Mouse (Mus musculus) activated CD4-positive, CD25-positive, alpha-beta regulatory T cell, adult 4 months (primary cell): ENCODE data around the gene Rock2. TPM values are rescaled to one million over a fixed set of nuclear protein-coding genes. Genes with fewer than 3 reads are reported as not detected.
"Not testable (repeated sequence)": the region's sequence is repeated elsewhere in the genome, so short reads cannot be mapped to it uniquely, and the experiment has no call there.

ENCODE experiments used
- ATAC-seq: one replicate; pipeline ENCODE4 v1.8.0; 2017
- polyA plus RNA-seq, 2 experiments: library from polyadenylated mRNA; unstranded; fragments of 100-300 nt; shearing (Covaris generic); gene quantifications; one replicate each; pipeline ENCODE4 v1.2.1; 2017

The Rock2 gene
- polyA plus RNA-seq, 2 experiments from 2014 or later = 10.8 to 11.3 TPM

GRCm38 (mm10) chr12:17001211-17001610, 106.5 kb downstream of the Rock2 start:
- no peak for ATAC-seq

GRCm38 (mm10) chr12:17009466-17009865, 114.8 kb downstream of the Rock2 start:
- ATAC-seq = no peak

- ATAC-seq = peak; percentile 83
Measured at GRCm38 (mm10) chr12:17011100-17011870, 116.6 kb downstream of the Rock2 start, which contains the start of gene 2410004P03Rik. 2410004P03Rik (minus strand) TSS chr12:17011727.

- no peak for ATAC-seq
Measured at GRCm38 (mm10) chr12:17012067-17012899, 117.6 kb downstream of the Rock2 start.

- ATAC-seq = no peak
Measured at GRCm38 (mm10) chr12:17015711-17016110, 121.0 kb downstream of the Rock2 start.

- ATAC-seq = peak; percentile 79
Measured at GRCm38 (mm10) chr12:17018468-17018867, 123.8 kb downstream of the Rock2 start.

- ATAC-seq = not testable (repeated sequence)
Measured at GRCm38 (mm10) chr12:17021125-17021524, 126.4 kb downstream of the Rock2 start.

- peak; percentile 47 for ATAC-seq
Measured at GRCm38 (mm10) chr12:17022145-17022544, 127.5 kb downstream of the Rock2 start.

GRCm38 (mm10) chr12:17024554-17025110, 129.9 kb downstream of the Rock2 start:
- no peak for ATAC-seq

GRCm38 (mm10) chr12:17032694-17033463, 138.2 kb downstream of the Rock2 start:
- peak; percentile 86 for ATAC-seq

GRCm38 (mm10) chr12:17033464-17033841, 138.8 kb downstream of the Rock2 start:
- ATAC-seq = peak; percentile 74

- no peak for ATAC-seq
Measured at GRCm38 (mm10) chr12:17034671-17035070, 140.0 kb downstream of the Rock2 start.

GRCm38 (mm10) chr12:17035128-17035527, 140.4 kb downstream of the Rock2 start:
- ATAC-seq = no peak

- no peak for ATAC-seq
Measured at GRCm38 (mm10) chr12:17036532-17036931, 141.8 kb downstream of the Rock2 start.

- ATAC-seq = no peak
Measured at GRCm38 (mm10) chr12:17037053-17037610, 142.4 kb downstream of the Rock2 start.

Other genes starting within 250 kb of the Rock2 start
- gene Ntsr2, start 241.5 kb upstream of the Rock2 start, polyA plus RNA-seq = not detected
- gene Greb1, start 94.0 kb upstream of the Rock2 start, polyA plus RNA-seq = under 1 TPM in 1 of 2 experiments, not detected in 1; 0.12 TPM
- 1 to 10 TPM; 3.3 to 3.6 TPM for gene E2f6, start 83.9 kb upstream of the Rock2 start, polyA plus RNA-seq
- gene Pqlc3, start 105.5 kb downstream of the Rock2 start, polyA plus RNA-seq = 10 to 100 TPM; 82.0 to 88.3 TPM
- gene 2410004P03Rik, start 116.8 kb downstream of the Rock2 start, polyA plus RNA-seq = under 1 TPM; 0.27 to 0.93 TPM